Mouse (Mus musculus) hindbrain, embryonic 16.5 days (tissue): ENCODE measurements around the gene Col7a1. TPM values are rescaled to one million over a fixed set of nuclear protein-coding genes. Genes with fewer than 3 reads are reported as not detected.

ENCODE experiments used
- ATAC-seq: fragments of 200-750 bp; cut with Nextera tagmentation; 2 replicates; pipeline ENCODE4 v1.8.0; 2017; ENCODE audit warnings: moderate TSS enrichment, moderate library complexity
- H3K27ac ChIP-seq: fragments of 300-500 bp; sonication (generic); 2 replicates; pipeline ENCODE4 v1.5.1; 2014; ENCODE audit warnings: low read depth, mild to moderate bottlenecking, control low read depth, low read length, moderate library complexity
- H3K27me3 ChIP-seq: fragments of 300-500 bp; sonication (generic); replicated peaks from 2 replicates; pipeline ENCODE4 v1.6.1; 2014; ENCODE audit warnings: low read length; ENCODE audit not compliant: control insufficient read depth, insufficient read depth
- H3K36me3 ChIP-seq: fragments of 300-500 bp; sonication (generic); 2 replicates; pipeline ENCODE4 v1.6.1; 2014; ENCODE audit warnings: mild to moderate bottlenecking, low read length, moderate library complexity, mixed read lengths; ENCODE audit not compliant: control insufficient read depth, insufficient read depth
- H3K4me1 ChIP-seq: fragments of 300-500 bp; sonication (generic); 2 replicates; pipeline ENCODE4 v1.6.1; 2014; ENCODE audit warnings: low read depth, low read length; ENCODE audit not compliant: control insufficient read depth, insufficient read depth
- H3K4me2 ChIP-seq: fragments of 300-500 bp; sonication (generic); 2 replicates; pipeline ENCODE4 v1.6.1; 2014; ENCODE audit warnings: mild to moderate bottlenecking, low read length, control low read depth, moderate library complexity
- H3K4me3 ChIP-seq: fragments of 300-500 bp; sonication (generic); 2 replicates; pipeline ENCODE4 v1.5.1; 2014; ENCODE audit warnings: mild to moderate bottlenecking, low read length, control low read depth, moderate library complexity
- H3K9ac ChIP-seq: fragments of 300-500 bp; sonication (generic); 2 replicates; pipeline ENCODE4 v1.6.1; 2014; ENCODE audit warnings: low read depth, mild to moderate bottlenecking, control low read depth, low read length, moderate library complexity
- H3K9me3 ChIP-seq: fragments of 300-500 bp; sonication (generic); 2 replicates; pipeline ENCODE4 v1.6.1; 2014; ENCODE audit warnings: mild to moderate bottlenecking, low read length, moderate library complexity; ENCODE audit not compliant: control insufficient read depth
- WGBS: fragments of 180-500 bp; shearing (Covaris S2); extraction: QIAGEN DNeasy Blood & Tissue Kit; methylation state at CpG from one replicate; pipeline ENCODE4 v1.1.7; 2014; 5-methylcytosine and 5-hydroxymethylcytosine counted together
- polyA plus RNA-seq: library from polyadenylated mRNA; unstranded; fragments of >200 nt; fragmentation: Nextera tagmentation; extraction: Ambion mirVana; gene quantifications from 2 replicates; pipeline ENCODE4 v1.2.1, GENCODE M21; 2015

Col7a1 gene
- polyA plus RNA-seq, result 1.5 and 1.7 TPM in 2 replicates

GRCm38 (mm10) chr9:108953081-108953636, at the start of gene Col7a1:
Gene Col7a1 (plus strand): TSS chr9:108953586.
- 7% methylated on average over 15 of the region's 15 CpGs for WGBS
- H3K4me3 ChIP-seq, result no peak within 1 kb of the TSS
- H3K4me1 ChIP-seq, result no peaks in the 10 kb centered on the region
- H3K9me3 ChIP-seq, result no peaks in the 10 kb centered on the region
- no peak within 1 kb of the TSS for H3K27ac ChIP-seq
- no peak within 1 kb of the TSS for H3K4me2 ChIP-seq
- peaks cover 4% of the 10 kb centered on the region; the same call in 1 of the 2 replicates for H3K27me3 ChIP-seq
- H3K36me3 ChIP-seq, result peaks cover 23% of the 10 kb centered on the region
- ATAC-seq, result no peak
- H3K9ac ChIP-seq, result no peak within 1 kb of the TSS

- ATAC-seq, result no peak
- 71% methylated on average over 6 of the region's 6 CpGs for WGBS
- no peaks in the 10 kb centered on the region for H3K27me3 ChIP-seq
- no peak overlapping the region for H3K4me3 ChIP-seq
- no peaks in the 10 kb centered on the region for H3K9me3 ChIP-seq
- no peak overlapping the region for H3K9ac ChIP-seq
- no peak overlapping the region for H3K27ac ChIP-seq
- H3K4me1 ChIP-seq, result peaks cover 7% of the 10 kb centered on the region; the same call in 1 of the 2 replicates
- peaks cover 3% of the 10 kb centered on the region; the same call in 1 of the 2 replicates for H3K36me3 ChIP-seq
- H3K4me2 ChIP-seq, result no peak overlapping the region
These were observed 41.1 kb upstream of the Col7a1 start for GRCm38 (mm10) chr9:108912308-108912707.

GRCm38 (mm10) chr9:108913161-108913560, 40.2 kb upstream of the Col7a1 start:
- Histone ChIP-seq H3K27ac (no peak overlapping the region), H3K4me1 (peaks cover 7% of the 10 kb centered on the region; the same call in 1 of the 2 replicates), H3K4me2 (no peak overlapping the region), H3K27me3 (no peaks in the 10 kb centered on the region), H3K9ac (no peak overlapping the region), H3K4me3 (no peak overlapping the region), H3K36me3 (peaks cover 3% of the 10 kb centered on the region; the same call in 1 of the 2 replicates), H3K9me3 (no peaks in the 10 kb centered on the region)
- 84% methylated on average over 7 of the region's 7 CpGs for WGBS
- no peak for ATAC-seq

DNA sequence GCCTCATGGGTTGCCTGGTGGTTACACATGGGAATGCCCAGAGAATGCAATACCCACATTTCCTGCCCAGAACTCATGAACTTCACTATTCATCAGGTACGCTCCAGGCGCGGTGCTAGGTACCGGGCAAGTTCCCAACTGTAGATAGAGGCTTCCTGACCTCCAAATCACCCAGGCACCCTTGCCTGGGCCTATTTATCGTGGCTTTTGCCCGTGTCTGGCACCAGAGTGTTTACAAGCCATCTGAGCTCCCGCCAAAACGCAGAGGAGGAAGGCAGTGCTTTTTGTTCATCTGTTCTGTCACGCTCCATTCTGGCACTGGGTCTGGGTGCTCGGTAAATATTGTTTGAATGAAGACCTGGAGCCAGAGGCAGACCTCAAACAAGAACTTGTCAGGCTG, 39.8 kb upstream of the Col7a1 start:
- H3K9ac ChIP-seq, result no peak overlapping the region

DNA sequence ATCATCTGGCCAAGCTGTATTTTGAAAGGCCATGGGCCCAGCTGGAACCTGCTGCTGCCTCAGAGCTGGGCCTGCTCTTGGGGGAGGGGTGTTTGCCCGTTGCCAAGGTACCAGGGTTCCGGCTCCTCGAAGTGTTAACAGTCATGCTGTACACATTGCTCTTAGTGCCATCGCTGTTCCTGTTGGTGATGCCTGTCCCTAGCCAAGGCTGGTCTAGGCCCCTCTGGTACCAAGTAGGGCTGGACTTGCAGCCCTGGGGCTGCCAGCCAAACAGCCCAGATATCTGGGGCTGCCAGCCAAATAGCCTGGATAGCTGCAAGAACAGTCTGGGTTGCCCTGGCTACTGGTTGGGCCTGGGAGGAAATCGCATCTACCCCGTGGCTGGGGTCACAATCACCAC, 38.9 kb upstream of the Col7a1 start, which contains the start of gene Tmem89:
Gene Tmem89, plus strand, starts transcription at position 129 of the 400 bp plus-strand sequence.
- H3K9ac ChIP-seq, result no peak within 1 kb of the TSS

More for the DNA sequence above, 39.8 kb upstream of the Col7a1 start:
- Histone ChIP-seq H3K4me2 (no peak overlapping the region), H3K9me3 (no peaks in the 10 kb centered on the region), H3K27me3 (no peaks in the 10 kb centered on the region), H3K4me3 (no peak overlapping the region), H3K36me3 (peaks cover 3% of the 10 kb centered on the region; the same call in 1 of the 2 replicates), H3K27ac (no peak overlapping the region), H3K4me1 (peaks cover 7% of the 10 kb centered on the region; the same call in 1 of the 2 replicates)
- whole genome bisulfite sequencing, result 73% methylated on average over 10 of the region's 10 CpGs
- no peak for ATAC-seq

GRCm38 (mm10) chr9:108925897-108926296, 27.5 kb upstream of the Col7a1 start:
- no peak overlapping the region for H3K27ac ChIP-seq
- H3K9me3 ChIP-seq, result no peaks in the 10 kb centered on the region
- no peak overlapping the region for H3K4me3 ChIP-seq
- no peaks in the 10 kb centered on the region for H3K4me1 ChIP-seq
- no peaks in the 10 kb centered on the region for H3K27me3 ChIP-seq
- H3K4me2 ChIP-seq, result no peak overlapping the region
- ATAC-seq, result no peak
- 77% methylated on average over 8 of the region's 8 CpGs for WGBS
- no peaks in the 10 kb centered on the region for H3K36me3 ChIP-seq
- H3K9ac ChIP-seq, result no peak overlapping the region

More for the DNA sequence above, 38.9 kb upstream of the Col7a1 start, which contains the start of gene Tmem89:
- Histone ChIP-seq H3K4me3 (no peak within 1 kb of the TSS), H3K9me3 (no peaks in the 10 kb centered on the region), H3K27ac (peak within 1 kb of the TSS; percentile 61; the same call in 1 of the 2 replicates), H3K4me1 (peaks cover 7% of the 10 kb centered on the region; the same call in 1 of the 2 replicates), H3K27me3 (no peaks in the 10 kb centered on the region), H3K36me3 (peaks cover 3% of the 10 kb centered on the region; the same call in 1 of the 2 replicates), H3K4me2 (no peak within 1 kb of the TSS)
- ATAC-seq, result peak; percentile 96
- 54% methylated on average over 6 of the region's 6 CpGs for WGBS

DNA sequence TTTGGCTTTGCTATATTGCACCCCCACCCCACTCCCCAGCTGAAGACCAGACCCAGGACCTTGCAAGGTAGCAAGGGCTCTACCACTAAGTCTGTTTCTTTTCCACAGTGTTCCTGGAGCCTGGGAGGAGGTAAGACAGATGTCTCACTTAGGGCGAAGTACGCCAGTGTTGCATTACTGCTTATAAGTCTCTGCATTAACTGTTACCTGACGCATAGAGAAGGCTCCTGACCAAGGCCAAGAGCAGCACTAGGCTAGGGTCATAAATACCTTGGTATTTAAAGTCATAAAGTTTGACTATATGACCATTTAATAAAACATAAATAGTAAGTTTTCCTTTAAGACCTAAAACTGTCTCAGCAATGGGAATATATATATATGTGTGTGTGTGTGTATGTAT, 25.0 kb upstream of the Col7a1 start:
- no peak overlapping the region for H3K27ac ChIP-seq
- H3K4me3 ChIP-seq, result no peak overlapping the region
- H3K36me3 ChIP-seq, result no peaks in the 10 kb centered on the region
- WGBS, result 94% methylated on average over 3 of the region's 3 CpGs
- H3K27me3 ChIP-seq, result no peaks in the 10 kb centered on the region
- no peak overlapping the region for H3K4me2 ChIP-seq
- no peaks in the 10 kb centered on the region for H3K9me3 ChIP-seq
- ATAC-seq, result no peak
- H3K4me1 ChIP-seq, result no peaks in the 10 kb centered on the region
- H3K9ac ChIP-seq, result no peak overlapping the region

DNA sequence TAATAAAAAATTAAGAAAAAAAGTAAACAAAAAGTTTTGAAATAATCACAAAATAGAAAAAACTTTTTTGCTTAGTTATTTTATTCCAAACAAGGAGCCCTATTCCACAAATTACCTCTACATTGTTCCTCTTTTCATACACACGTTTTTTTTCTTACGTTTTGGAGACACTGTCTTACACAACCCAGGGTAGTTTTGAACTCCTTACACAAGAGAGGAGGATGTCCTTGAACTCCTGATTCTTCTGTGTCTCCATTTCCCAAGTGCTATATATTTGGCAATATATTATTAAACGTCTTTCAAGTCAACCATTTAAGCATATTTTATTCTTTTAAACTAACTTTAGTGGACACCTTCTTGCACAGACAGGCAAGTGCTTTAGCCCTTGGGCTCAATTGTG, 17.4 kb upstream of the Col7a1 start:
- H3K4me2 ChIP-seq, result peak overlapping the region; percentile 37
- peaks cover 12% of the 10 kb centered on the region for H3K36me3 ChIP-seq
- H3K9me3 ChIP-seq, result no peaks in the 10 kb centered on the region
- peaks cover 6% of the 10 kb centered on the region for H3K4me1 ChIP-seq
- no peak overlapping the region for H3K27ac ChIP-seq
- no peak overlapping the region for H3K4me3 ChIP-seq
- no peaks in the 10 kb centered on the region for H3K27me3 ChIP-seq
- WGBS, result 21% methylated on average over 3 of the region's 3 CpGs
- ATAC-seq, result no peak
- peak overlapping the region; percentile 8; the same call in 1 of the 2 replicates for H3K9ac ChIP-seq

GRCm38 (mm10) chr9:108936418-108937364, 16.7 kb upstream of the Col7a1 start, which contains the start of gene Uqcrc1:
Gene Uqcrc1 (plus strand): TSS chr9:108936633.
- WGBS, result 1% methylated on average over 58 of the region's 58 CpGs
- H3K27me3 ChIP-seq, result no peaks in the 10 kb centered on the region
- ATAC-seq, result peak; percentile 93

More at GRCm38 (mm10) chr9:108936418-108937364, 16.7 kb upstream of the Col7a1 start, which contains the start of gene Uqcrc1:
- peak within 1 kb of the TSS; percentile 83 for H3K4me3 ChIP-seq
- peak within 1 kb of the TSS; percentile 75 for H3K4me2 ChIP-seq
- H3K27ac ChIP-seq, result peak within 1 kb of the TSS; percentile 72
- peak within 1 kb of the TSS; percentile 83 for H3K9ac ChIP-seq
- no peaks in the 10 kb centered on the region for H3K9me3 ChIP-seq
- peaks cover 12% of the 10 kb centered on the region for H3K36me3 ChIP-seq
- peaks cover 6% of the 10 kb centered on the region for H3K4me1 ChIP-seq
